Mouse (Mus musculus) retina, adult 2 months (tissue): ENCODE results near the gene Gas7.

ENCODE experiments used
- DNase-seq: peaks from one replicate; pipeline ENCODE4 v3.0.0-alpha.2; 2012; ENCODE audit warnings: low read depth, low spot score

Gas7 gene

DNA sequence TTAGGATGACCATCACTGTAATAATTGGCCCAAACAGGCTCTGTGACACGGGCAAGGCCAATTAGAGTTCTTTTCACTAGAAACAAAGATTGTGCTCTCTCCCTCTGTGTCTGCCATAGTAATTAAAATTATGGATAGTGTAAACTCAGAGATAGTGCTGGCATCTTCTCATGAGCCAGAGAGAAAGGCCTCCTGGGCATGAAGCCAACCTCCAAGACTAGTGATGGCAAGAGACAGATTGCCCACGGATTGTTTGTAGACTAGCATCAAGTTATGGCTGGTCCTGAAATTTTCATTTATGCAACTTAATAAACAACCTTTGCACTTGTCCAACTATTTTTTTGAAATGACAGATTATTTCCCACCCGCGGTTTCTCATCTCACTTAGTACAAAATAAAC is 257.7 kb downstream of the Gas7 start:
- DNase-seq: no peak

DNA sequence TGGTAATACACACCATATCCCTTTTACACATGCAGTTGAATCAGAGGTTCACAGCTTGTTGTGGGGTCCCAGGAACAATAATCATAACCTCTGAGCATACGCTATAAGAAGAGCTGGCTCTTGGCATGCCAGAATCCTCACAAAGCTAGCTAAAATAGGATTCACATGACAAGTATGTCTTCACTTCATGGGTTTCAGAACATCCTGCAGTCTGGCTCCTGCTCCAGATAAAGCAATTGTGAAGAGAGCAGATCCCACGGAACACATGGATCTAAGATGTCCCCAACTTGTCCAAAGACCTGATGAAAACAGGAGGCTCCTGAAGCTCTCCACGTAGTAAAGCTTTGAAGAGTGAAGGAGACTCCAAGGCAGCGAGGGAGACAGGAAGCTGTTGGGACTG is 260.1 kb downstream of the Gas7 start:
- no peak for DNase-seq

DNA sequence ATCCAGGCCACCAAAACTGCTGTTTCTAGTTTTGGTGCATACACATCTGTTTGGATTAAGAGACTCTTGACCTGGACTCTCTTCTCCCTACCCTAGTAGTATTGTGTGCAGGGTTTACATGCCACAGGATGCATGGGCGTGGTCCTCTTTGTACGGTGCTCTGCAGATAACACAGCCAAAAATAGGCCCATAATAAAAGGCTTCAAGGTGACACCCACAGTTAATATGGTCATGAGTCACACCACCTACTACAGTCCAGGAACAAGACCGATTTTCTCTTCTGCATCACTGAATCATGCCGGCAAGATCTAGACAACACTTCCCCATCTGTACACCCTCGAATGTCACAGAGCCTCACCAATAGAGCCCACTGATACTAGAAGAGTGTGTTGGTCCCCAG is 266.2 kb downstream of the Gas7 start:
- DNase-seq: no peak

DNA sequence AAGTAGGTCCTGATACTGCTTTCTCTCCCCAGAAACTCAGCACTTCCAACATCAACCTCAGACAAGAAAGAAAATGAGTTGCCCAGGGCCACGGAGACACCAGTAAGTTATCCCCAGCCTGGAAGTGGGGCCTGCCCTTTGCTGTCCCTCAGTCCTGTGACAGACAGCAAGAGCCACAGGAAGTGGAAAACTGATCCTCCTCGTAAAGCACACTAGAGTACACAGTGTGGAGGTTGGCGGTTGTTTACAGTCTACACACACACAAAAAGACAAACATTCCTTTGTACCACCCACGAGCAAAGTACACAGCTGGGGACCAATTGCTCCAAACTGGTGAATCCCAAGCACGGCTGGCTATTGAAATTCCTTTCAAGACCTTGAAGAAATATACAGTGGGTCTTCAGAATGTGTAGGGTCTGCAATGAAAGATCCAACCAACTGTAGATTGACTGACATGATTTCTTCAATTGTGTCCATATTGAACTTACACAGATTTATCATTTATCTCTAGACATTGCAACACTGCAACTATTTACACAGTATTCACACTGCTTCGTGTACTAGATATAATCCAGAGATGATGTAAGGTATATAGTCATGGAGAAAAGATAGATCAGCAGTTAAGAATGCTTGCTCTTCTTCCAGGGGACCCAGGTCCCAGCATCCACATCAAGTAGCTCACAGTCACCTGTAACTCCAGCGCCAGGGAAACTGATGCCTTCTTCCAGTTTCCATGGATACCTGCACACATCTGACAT is 267.3 kb downstream of the Gas7 start:
- DNase-seq: no peak

DNA sequence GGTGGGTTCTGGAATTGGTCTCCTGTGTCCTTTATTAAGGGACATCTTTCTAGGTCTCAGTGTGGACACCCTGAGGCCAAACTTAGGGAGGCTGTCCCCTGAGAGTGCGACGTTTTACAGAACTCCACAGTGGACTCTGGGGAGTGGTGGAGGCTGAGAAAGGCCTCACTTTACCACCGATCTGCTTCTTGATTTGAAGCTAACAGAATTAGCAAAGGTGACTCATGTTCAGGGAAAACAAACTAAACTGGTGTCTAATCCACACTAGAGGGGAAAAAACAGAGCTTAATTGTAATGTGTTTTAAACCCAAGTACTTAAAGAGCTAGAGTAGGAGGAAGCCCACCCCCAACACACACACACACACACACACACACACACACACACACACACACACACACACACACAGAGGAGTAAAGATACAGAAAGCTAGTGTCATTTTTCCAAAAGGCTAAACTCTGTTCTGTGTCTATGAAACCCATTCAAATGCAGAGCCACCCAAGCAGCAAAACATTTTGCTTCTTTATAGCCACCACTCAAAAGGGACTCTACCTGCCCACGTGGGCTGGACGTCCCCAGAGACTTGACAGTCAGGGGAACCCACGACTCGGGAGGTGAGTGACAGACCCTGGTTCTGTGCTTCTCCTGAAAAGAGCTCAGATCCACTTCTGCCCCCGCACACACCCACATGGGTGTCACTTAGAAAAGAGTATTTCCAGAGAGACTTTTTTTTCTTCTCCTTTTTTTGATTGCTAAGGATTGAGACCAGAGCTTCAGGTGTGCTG is 268.2 kb downstream of the Gas7 start:
- DNase-seq: no peak

DNA sequence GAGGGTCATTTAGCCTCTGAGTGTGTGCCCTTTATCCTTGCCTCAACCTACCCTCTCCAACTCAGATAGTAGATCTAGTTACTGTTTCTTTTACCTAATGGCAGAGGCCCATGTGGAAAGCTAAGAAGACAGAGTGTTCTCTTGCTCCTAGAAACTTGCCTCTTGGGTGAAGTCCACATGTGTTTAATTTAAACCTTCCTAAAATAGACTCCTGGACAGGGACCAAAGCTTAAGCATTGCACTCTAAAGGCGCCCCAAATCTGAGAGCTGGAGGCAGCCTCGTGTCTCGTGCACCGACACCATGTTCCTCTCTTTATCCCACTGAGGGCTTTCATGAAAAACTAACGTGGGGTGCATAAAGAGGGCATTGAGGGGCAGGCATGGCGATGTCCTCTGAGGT is 271.9 kb downstream of the Gas7 start:
- DNase-seq: no peak

DNA sequence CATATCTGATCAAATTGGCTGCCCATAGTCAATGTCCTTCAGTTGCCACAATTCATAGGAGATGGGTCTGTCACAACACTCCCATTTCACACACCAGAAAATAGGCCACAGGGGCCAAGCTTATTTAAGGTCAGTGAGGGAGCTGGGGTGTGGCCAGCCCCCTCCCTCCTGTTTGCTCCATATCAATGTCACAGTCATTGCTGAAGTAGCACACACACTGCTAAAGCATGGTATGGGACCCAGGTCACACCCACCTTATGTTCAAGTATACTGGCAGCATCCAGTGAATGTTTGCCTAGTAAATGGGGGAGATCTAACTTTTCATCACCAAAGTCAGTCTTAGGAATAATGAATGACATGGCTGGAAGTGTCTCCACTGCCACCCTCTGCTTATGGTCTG is 273.5 kb downstream of the Gas7 start:
- no peak for DNase-seq

DNA sequence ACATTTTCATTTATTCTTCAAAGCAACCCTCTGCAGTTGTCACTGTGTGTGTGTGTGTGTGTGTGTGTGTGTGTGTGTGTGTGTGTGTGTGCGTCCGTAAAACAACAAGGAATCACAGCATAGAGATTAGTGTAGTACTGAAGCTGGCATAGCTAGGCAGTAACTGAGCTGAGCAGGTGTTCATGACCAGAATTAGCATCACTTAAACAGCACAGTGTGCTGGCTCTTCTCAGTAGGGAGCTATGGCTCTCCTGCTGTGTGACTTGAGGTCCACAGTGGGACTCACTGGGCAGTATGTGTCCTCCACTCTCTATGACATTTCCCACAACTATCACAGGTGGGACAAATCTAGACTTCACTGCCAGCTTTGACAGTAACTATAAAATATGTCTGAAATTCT is 275.8 kb downstream of the Gas7 start:
- no peak for DNase-seq

DNA sequence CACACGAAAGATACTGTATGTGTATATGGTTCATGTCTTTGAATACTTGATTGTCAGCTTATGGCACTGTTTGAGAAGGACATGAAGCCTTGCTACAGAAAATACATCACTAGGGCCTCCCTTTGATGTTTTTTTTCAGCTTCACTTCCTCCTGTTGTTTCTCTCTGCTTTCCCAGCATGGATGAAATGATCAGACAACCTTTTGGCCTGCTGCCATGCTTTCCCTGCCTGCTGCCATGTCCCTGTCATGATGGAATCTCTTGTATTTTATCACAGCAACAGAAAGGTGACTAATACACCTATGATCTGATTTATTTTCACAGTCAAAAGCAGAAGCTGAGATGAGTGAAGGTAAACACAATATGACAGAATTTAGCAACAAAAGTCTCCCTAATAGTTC is 278.5 kb downstream of the Gas7 start:
- DNase-seq: no peak

DNA sequence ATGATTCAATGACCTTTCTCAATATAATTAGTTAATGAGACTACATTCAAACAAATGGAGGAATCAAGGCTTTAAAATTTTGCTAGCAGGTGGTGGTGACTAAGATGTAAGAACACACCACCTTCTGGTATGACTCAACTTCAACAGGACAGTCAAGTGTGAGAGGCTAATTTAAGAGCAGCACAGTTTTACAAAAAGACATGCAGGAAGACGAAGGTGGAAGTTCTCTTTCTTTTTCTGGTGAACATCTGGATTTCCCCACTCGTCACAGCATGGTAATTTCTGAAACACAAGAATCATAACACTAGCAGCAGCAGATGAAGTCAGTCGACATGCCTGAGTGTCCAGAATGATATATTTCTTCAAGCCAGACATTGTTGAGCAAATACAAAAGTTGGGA is 279.4 kb downstream of the Gas7 start:
- no peak for DNase-seq

DNA sequence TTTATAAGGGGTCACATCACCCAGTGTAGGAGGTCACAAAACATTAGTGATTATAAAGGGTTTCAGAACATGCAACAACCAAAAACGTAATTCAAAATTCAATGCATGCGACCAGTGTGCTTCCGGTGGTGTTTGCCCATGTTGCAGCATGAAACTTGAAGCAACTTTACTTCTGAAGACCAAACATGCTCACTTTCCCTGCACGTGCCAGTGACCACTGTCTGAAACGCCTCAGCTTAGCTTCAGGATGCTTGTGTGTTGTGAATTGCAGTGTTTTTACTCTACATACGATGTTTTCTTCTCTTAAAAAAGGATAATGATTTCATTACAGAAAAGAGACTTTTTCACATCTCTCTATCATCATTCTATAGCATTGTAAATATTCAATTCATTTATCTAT is 283.1 kb downstream of the Gas7 start:
- DNase-seq: no peak
